Mouse (Mus musculus) kidney, embryonic 15.5 days (tissue): Measurements from ENCODE around the gene Cep170b. TPM values are rescaled to one million over a fixed set of nuclear protein-coding genes. Genes with fewer than 3 reads are reported as not detected.

Experiments
- ATAC-seq: fragments of 200-750 bp; cut with Nextera tagmentation; replicated peaks from 2 replicates; pipeline ENCODE4 v1.8.0; 2017; ENCODE audit warnings: moderate TSS enrichment; ENCODE audit not compliant: low FRiP score
- H3K27ac ChIP-seq: fragments of 300-500 bp; sonication (generic); 2 replicates; pipeline ENCODE4 v1.5.1; 2015; ENCODE audit warnings: mild to moderate bottlenecking, inconsistent platforms
- H3K27me3 ChIP-seq: fragments of 300-500 bp; sonication (generic); 2 replicates; pipeline ENCODE4 v1.6.1; 2015; ENCODE audit warnings: inconsistent platforms
- H3K36me3 ChIP-seq: fragments of 300-500 bp; sonication (generic); 2 replicates; pipeline ENCODE4 v1.6.1; 2015; ENCODE audit warnings: inconsistent platforms
- H3K4me1 ChIP-seq: fragments of 300-500 bp; sonication (generic); 2 replicates; pipeline ENCODE4 v1.6.1; 2015; ENCODE audit warnings: inconsistent platforms
- H3K4me2 ChIP-seq: fragments of 300-500 bp; sonication (generic); 2 replicates; pipeline ENCODE4 v1.6.1; 2015; ENCODE audit warnings: moderate library complexity, mild to moderate bottlenecking, inconsistent platforms
- H3K4me3 ChIP-seq: fragments of 300-500 bp; sonication (generic); replicated peaks from 2 replicates; pipeline ENCODE4 v1.5.1; 2015; ENCODE audit warnings: mild to moderate bottlenecking, inconsistent platforms
- H3K9ac ChIP-seq: fragments of 300-500 bp; sonication (generic); 2 replicates; pipeline ENCODE4 v1.6.1; 2015; ENCODE audit warnings: mild to moderate bottlenecking, inconsistent platforms
- H3K9me3 ChIP-seq: fragments of 300-500 bp; sonication (generic); replicated peaks from 2 replicates; pipeline ENCODE4 v1.6.1; 2016; ENCODE audit warnings: inconsistent platforms
- WGBS: fragments of 180-500 bp; shearing (Covaris S2); methylation state at CpG from one replicate; pipeline ENCODE4 v1.1.7; 2015; ENCODE audit warnings: mixed read lengths; 5-methylcytosine and 5-hydroxymethylcytosine counted together
- polyA plus RNA-seq: library from polyadenylated mRNA; unstranded; fragments of >200 nt; fragmentation: Nextera tagmentation; extraction: Ambion mirVana; gene quantifications from 2 replicates; pipeline ENCODE4 v1.2.1, GENCODE M21; 2015

Cep170b gene
- polyA plus RNA-seq, 1 experiment from 2014 or later, result 15.8 TPM

GRCm38 (mm10) chr12:112732591-112732990 is 12.3 kb downstream of the Cep170b start:
- H3K27ac ChIP-seq, result no peak overlapping the region
- H3K4me3 ChIP-seq, result no peak overlapping the region
- H3K9me3 ChIP-seq, result no peaks in the 10 kb centered on the region
- no peaks in the 10 kb centered on the region for H3K27me3 ChIP-seq
- H3K4me2 ChIP-seq, result no peak overlapping the region
- WGBS, result 81% methylated on average over 10 of the region's 10 CpGs
- ATAC-seq, result no peak
- no peak overlapping the region for H3K9ac ChIP-seq
- H3K36me3 ChIP-seq, result peaks cover 62% of the 10 kb centered on the region
- peaks cover 13% of the 10 kb centered on the region; the same call in 1 of the 2 replicates for H3K4me1 ChIP-seq

- peaks cover 79% of the 10 kb centered on the region for H3K36me3 ChIP-seq
- H3K27ac ChIP-seq, result no peak overlapping the region
- no peak overlapping the region for H3K4me2 ChIP-seq
- H3K9ac ChIP-seq, result no peak overlapping the region
- 62% methylated on average over 2 of the region's 2 CpGs for WGBS
- H3K4me3 ChIP-seq, result no peak overlapping the region
- no peak for ATAC-seq
- H3K4me1 ChIP-seq, result peaks cover 13% of the 10 kb centered on the region; the same call in 1 of the 2 replicates
- no peaks in the 10 kb centered on the region for H3K9me3 ChIP-seq
- no peaks in the 10 kb centered on the region for H3K27me3 ChIP-seq
Observed at GRCm38 (mm10) chr12:112734108-112734820, 14.0 kb downstream of the Cep170b start.

- WGBS, result 91% methylated on average over 19 of the region's 19 CpGs
- no peaks in the 10 kb centered on the region for H3K27me3 ChIP-seq
- peaks cover 11% of the 10 kb centered on the region; the same call in 1 of the 2 replicates for H3K4me1 ChIP-seq
- no peak overlapping the region for H3K27ac ChIP-seq
- no peaks in the 10 kb centered on the region for H3K9me3 ChIP-seq
- no peak overlapping the region for H3K4me2 ChIP-seq
- H3K36me3 ChIP-seq, result peaks cover 87% of the 10 kb centered on the region
- no peak overlapping the region for H3K9ac ChIP-seq
- no peak for ATAC-seq
- H3K4me3 ChIP-seq, result no peak overlapping the region
Observed at GRCm38 (mm10) chr12:112734881-112735655, 14.8 kb downstream of the Cep170b start.

DNA sequence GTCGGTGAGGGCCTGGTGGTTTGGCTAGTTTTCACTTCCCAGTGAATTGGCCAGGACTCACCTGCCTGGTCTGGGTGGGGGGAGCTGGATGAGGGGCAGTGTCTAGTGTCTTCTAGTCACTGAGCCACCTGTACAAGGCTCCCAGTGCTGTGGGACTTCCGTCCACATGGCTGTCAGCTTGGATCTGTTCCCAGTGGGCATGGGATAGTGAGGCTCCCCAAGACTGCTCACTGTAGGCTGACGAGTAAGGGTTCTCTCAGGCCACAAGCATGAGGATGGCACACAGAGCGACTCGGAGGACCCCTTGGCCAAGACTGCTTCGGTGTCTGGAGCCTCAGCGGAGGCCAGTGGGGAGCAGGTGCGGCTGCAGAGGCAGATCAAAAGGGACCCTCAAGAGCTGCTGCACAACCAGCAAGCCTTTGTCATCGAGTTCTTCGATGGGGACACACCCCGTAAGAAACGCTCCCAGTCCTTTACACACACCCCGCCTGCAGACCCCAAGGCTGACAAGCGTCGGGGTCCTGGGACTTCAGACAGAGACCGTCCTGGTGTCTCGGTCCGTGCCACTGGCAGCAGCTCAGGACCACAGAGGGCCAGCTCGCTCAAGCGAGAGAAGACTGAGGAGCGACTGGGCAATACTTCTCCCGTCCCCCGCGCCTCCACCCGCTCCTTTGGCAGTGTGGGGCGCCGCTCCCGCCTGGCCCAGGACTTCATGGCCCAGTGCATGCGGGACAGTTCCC is 15.8 kb downstream of the Cep170b start:
- Histone ChIP-seq H3K36me3 (peaks cover 90% of the 10 kb centered on the region), H3K4me3 (no peak overlapping the region), H3K9ac (no peak overlapping the region), H3K4me1 (0 out of 2 replicates have a peak, but pooled peaks cover 1% of the 10 kb centered on the region), H3K27me3 (no peaks in the 10 kb centered on the region), H3K4me2 (no peak overlapping the region), H3K9me3 (no peaks in the 10 kb centered on the region), H3K27ac (no peak overlapping the region)
- no peak for ATAC-seq
- 82% methylated on average over 29 of the region's 29 CpGs for WGBS

DNA sequence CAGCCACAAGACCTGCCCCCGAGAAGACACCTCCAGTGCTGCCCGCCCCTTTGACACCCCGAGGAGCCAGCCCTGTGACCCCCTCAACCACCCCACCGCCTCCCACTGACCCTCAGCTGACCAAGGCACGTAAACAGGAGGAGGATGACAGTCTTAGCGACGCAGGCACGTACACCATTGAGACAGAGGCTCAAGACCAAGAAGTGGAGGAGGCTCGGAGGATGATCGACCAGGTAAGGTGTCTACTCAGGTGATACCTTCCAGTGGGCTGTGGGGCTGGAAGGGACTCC is 16.3 kb downstream of the Cep170b start:
- Histone ChIP-seq H3K9ac (no peak overlapping the region), H3K27me3 (no peaks in the 10 kb centered on the region), H3K4me3 (no peak overlapping the region), H3K9me3 (no peaks in the 10 kb centered on the region), H3K4me1 (no peaks in the 10 kb centered on the region), H3K27ac (no peak overlapping the region), H3K4me2 (no peak overlapping the region), H3K36me3 (peaks cover 85% of the 10 kb centered on the region)
- 71% methylated on average over 10 of the region's 10 CpGs for WGBS
- no peak for ATAC-seq

- Histone ChIP-seq H3K4me2 (no peak overlapping the region), H3K9me3 (no peaks in the 10 kb centered on the region), H3K4me1 (no peaks in the 10 kb centered on the region), H3K27me3 (no peaks in the 10 kb centered on the region), H3K4me3 (no peak overlapping the region), H3K27ac (no peak overlapping the region), H3K36me3 (peaks cover 80% of the 10 kb centered on the region), H3K9ac (no peak overlapping the region)
- 89% methylated on average over 7 of the region's 7 CpGs for WGBS
- no peak for ATAC-seq
Observed at GRCm38 (mm10) chr12:112737081-112737480, 16.8 kb downstream of the Cep170b start.

- no peaks in the 10 kb centered on the region for H3K27me3 ChIP-seq
- no peak for ATAC-seq
- H3K4me3 ChIP-seq, result no peak overlapping the region
- peaks cover 73% of the 10 kb centered on the region for H3K36me3 ChIP-seq
- no peaks in the 10 kb centered on the region for H3K9me3 ChIP-seq
- H3K9ac ChIP-seq, result no peak overlapping the region
- no peak overlapping the region for H3K4me2 ChIP-seq
- H3K27ac ChIP-seq, result no peak overlapping the region
- WGBS, result 92% methylated on average over 14 of the region's 14 CpGs
- H3K4me1 ChIP-seq, result peaks cover 2% of the 10 kb centered on the region; the same call in 1 of the 2 replicates
Observed at GRCm38 (mm10) chr12:112737761-112738160, 17.5 kb downstream of the Cep170b start.

- Histone ChIP-seq H3K4me1 (peaks cover 8% of the 10 kb centered on the region), H3K4me3 (no peak overlapping the region), H3K4me2 (no peak overlapping the region), H3K27ac (no peak overlapping the region), H3K9me3 (no peaks in the 10 kb centered on the region), H3K9ac (no peak overlapping the region), H3K27me3 (no peaks in the 10 kb centered on the region), H3K36me3 (peaks cover 69% of the 10 kb centered on the region)
- 90% methylated on average over 31 of the region's 31 CpGs for WGBS
- ATAC-seq, result no peak
Observed at GRCm38 (mm10) chr12:112738281-112739022, 18.2 kb downstream of the Cep170b start.

DNA sequence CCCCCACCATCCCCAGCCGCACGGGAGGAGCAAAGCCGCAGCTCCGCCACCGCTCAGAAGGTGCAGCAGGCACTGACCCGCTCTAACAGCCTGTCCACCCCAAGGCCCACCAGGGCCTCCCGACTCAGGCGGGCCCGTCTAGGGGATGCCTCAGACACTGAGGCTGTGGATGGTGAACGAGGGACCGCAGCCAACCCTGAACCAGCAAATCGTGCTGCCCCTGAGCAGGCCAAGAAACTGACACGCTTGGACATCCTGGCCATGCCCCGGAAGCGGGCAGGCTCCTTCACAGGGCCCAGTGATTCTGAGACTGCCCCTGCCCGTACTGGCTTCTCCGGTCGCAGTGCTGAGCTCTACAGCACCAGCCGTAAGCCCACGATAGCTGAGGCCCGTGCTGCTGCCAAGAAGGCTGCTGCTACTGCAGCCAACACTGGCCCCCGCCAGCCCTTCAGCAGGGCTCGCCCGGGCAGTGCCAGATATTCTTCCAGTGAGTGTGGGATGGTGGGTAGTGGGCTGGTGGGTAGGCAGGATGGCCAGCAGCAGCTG is 18.8 kb downstream of the Cep170b start:
- H3K9me3 ChIP-seq, result no peaks in the 10 kb centered on the region
- H3K9ac ChIP-seq, result no peak overlapping the region
- 92% methylated on average over 24 of the region's 24 CpGs for WGBS
- no peaks in the 10 kb centered on the region for H3K27me3 ChIP-seq
- ATAC-seq, result no peak
- H3K4me1 ChIP-seq, result peaks cover 15% of the 10 kb centered on the region
- no peak overlapping the region for H3K27ac ChIP-seq
- peaks cover 69% of the 10 kb centered on the region for H3K36me3 ChIP-seq
- H3K4me3 ChIP-seq, result no peak overlapping the region
- H3K4me2 ChIP-seq, result no peak overlapping the region

DNA sequence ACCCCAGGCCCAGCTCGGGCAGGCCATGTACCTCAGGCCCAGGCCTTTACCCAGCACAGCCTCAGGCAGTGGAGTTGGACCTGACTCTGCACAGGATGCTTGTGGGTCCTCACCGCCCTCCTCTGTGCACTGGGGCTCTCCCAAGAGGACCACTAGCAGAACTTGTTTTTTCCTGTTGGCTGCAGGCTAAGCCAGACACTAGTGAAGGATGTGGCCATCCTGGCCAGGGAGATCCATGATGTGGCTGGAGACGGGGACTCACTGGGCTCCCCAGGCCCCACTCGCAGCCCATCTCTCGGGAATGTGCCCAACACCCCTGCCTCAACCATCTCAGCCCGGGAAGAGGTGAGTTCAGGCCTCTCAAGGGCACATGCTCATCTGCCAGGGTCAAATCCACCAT is 22.5 kb downstream of the Cep170b start:
- 65% methylated on average over 6 of the region's 6 CpGs for WGBS
- Histone ChIP-seq H3K4me1 (peaks cover 22% of the 10 kb centered on the region), H3K4me2 (no peak overlapping the region), H3K4me3 (no peak overlapping the region), H3K9me3 (no peaks in the 10 kb centered on the region), H3K9ac (no peak overlapping the region), H3K27me3 (no peaks in the 10 kb centered on the region), H3K27ac (peak overlapping the region; percentile 25; the same call in 1 of the 2 replicates), H3K36me3 (peaks cover 48% of the 10 kb centered on the region)
- ATAC-seq, result 0 out of 2 replicates have a peak, but pooled peaks have one; percentile 7

GRCm38 (mm10) chr12:112743168-112743975 is 23.1 kb downstream of the Cep170b start:
- no peak overlapping the region for H3K9ac ChIP-seq

More at GRCm38 (mm10) chr12:112743168-112743975, 23.1 kb downstream of the Cep170b start:
- WGBS, result 57% methylated on average over 25 of the region's 25 CpGs
- Histone ChIP-seq H3K27ac (peak overlapping the region; percentile 25; the same call in 1 of the 2 replicates), H3K4me2 (no peak overlapping the region), H3K27me3 (no peaks in the 10 kb centered on the region), H3K4me1 (peaks cover 22% of the 10 kb centered on the region), H3K4me3 (no peak overlapping the region), H3K36me3 (peaks cover 42% of the 10 kb centered on the region), H3K9me3 (no peaks in the 10 kb centered on the region)
- ATAC-seq, result peak; percentile 70
